Mouse (Mus musculus) hindbrain, embryonic 11.5 days (tissue): ENCODE results near the gene N4bp2. TPM values are rescaled to one million over a fixed set of nuclear protein-coding genes. Genes with fewer than 3 reads are reported as not detected.

Experiments used
- ATAC-seq: fragments of 200-750 bp; cut with Nextera tagmentation; 2 replicates; pipeline ENCODE4 v1.8.0; 2017; ENCODE audit warnings: mild to moderate bottlenecking, moderate TSS enrichment, moderate library complexity; ENCODE audit not compliant: low FRiP score
- DNase-seq: peaks from one replicate; pipeline ENCODE4 v3.0.0-alpha.2; 2015; ENCODE audit warnings: low spot score
- H3K27ac ChIP-seq: fragments of 300-500 bp; sonication (generic); 2 replicates; pipeline ENCODE4 v1.5.1; 2014; ENCODE audit warnings: mild to moderate bottlenecking, low read depth, low read length
- H3K27me3 ChIP-seq: fragments of 300-500 bp; sonication (generic); 2 replicates; pipeline ENCODE4 v1.6.1; 2014; ENCODE audit warnings: mild to moderate bottlenecking, low read length, moderate library complexity, mixed read lengths; ENCODE audit not compliant: control insufficient read depth, insufficient read depth
- H3K36me3 ChIP-seq: fragments of 300-500 bp; sonication (generic); 2 replicates; pipeline ENCODE4 v1.6.1; 2014; ENCODE audit warnings: mild to moderate bottlenecking, low read length, moderate library complexity, mixed read lengths; ENCODE audit not compliant: control insufficient read depth, insufficient read depth
- H3K4me1 ChIP-seq: fragments of 300-500 bp; sonication (generic); replicated peaks from 2 replicates; pipeline ENCODE4 v1.6.1; 2014; ENCODE audit warnings: low read length, mixed read lengths; ENCODE audit not compliant: control insufficient read depth, insufficient read depth
- H3K4me2 ChIP-seq: fragments of 300-500 bp; sonication (generic); replicated peaks from 2 replicates; pipeline ENCODE4 v1.6.1; 2014; ENCODE audit warnings: mild to moderate bottlenecking, low read depth, low read length
- H3K4me3 ChIP-seq: fragments of 300-500 bp; sonication (generic); 2 replicates; pipeline ENCODE4 v1.5.1; 2014; ENCODE audit warnings: low read depth, low read length
- H3K9ac ChIP-seq: fragments of 300-500 bp; sonication (generic); 2 replicates; pipeline ENCODE4 v1.6.1; 2014; ENCODE audit warnings: low read depth, low read length
- H3K9me3 ChIP-seq: fragments of 300-500 bp; sonication (generic); 2 replicates; pipeline ENCODE4 v1.6.1; 2016; ENCODE audit warnings: low read length; ENCODE audit not compliant: control insufficient read depth
- WGBS: fragments of 180-500 bp; shearing (Covaris S2); extraction: QIAGEN DNeasy Blood & Tissue Kit; methylation state at CpG from one replicate; pipeline ENCODE4 v1.1.7; 2014; 5-methylcytosine and 5-hydroxymethylcytosine counted together
- polyA plus RNA-seq: library from polyadenylated mRNA; unstranded; fragments of >200 nt; fragmentation: Nextera tagmentation; extraction: Ambion mirVana; gene quantifications from 2 replicates; pipeline ENCODE4 v1.2.1, GENCODE M21; 2014

The N4bp2 gene
- polyA plus RNA-seq, 1 experiment from 2014 or later: 55.7 TPM

- Histone ChIP-seq H3K4me3 (no peak overlapping the region), H3K9me3 (no peaks in the 10 kb centered on the region), H3K9ac (no peak overlapping the region), H3K27ac (no peak overlapping the region), H3K4me1 (no peaks in the 10 kb centered on the region), H3K36me3 (peaks cover 2% of the 10 kb centered on the region; the same call in 1 of the 2 replicates), H3K27me3 (no peaks in the 10 kb centered on the region), H3K4me2 (no peak overlapping the region)
- 76% methylated on average over 16 of the region's 16 CpGs for WGBS
- ATAC-seq: no peak
- DNase-seq: no peak
Observed at GRCm38 (mm10) chr5:65790604-65791225, 27.4 kb downstream of the N4bp2 start.

DNA sequence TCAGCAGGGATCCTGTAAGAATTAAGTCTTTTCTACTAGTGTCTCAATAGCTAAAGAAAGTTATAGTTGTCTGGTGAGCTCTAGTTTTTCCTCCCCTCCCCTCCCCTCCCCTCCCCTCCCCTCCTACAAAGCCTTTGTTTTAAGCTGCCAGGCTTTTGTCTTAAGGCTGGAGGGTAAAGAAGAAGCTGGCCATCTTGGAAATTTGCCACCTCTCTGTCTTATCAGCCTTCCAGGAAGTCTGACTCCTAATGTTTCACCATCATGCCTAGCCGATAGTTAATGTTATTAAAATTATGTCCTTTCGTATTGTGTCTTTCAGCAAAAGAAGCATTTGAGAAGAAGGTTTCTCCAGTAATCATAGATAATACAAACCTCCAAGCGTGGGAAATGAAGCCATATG is 30.9 kb downstream of the N4bp2 start:
- peaks cover 2% of the 10 kb centered on the region; the same call in 1 of the 2 replicates for H3K36me3 ChIP-seq

DNA sequence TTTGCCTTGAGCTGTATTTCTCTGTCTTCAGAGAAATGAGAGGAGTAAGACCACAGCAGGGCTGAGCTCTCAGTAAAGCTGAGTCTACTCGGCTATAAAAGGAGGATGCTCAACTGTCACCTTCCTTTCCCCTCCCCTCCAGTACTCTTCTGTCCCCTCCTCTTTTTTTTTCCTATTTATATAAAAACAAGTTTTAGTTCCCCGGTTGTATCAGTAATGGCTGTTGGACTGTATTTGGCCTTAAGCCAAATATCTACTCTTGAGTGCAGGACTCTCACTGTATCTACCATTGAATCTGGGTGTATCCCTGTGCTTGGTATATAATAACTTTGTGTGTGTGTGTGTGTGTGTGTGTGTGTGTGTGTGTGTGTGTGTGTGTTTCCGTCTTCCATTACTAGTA is 31.4 kb downstream of the N4bp2 start:
- Histone ChIP-seq H3K27ac (no peak overlapping the region), H3K9me3 (no peaks in the 10 kb centered on the region), H3K4me3 (no peak overlapping the region), H3K9ac (no peak overlapping the region), H3K27me3 (no peaks in the 10 kb centered on the region), H3K4me1 (no peaks in the 10 kb centered on the region), H3K4me2 (no peak overlapping the region), H3K36me3 (peaks cover 2% of the 10 kb centered on the region; the same call in 1 of the 2 replicates)
- DNase-seq (no peak), ATAC-seq (no peak)
- WGBS: 96% methylated on average over 3 of the region's 3 CpGs

More for the DNA sequence above, 30.9 kb downstream of the N4bp2 start:
- Histone ChIP-seq H3K9ac (no peak overlapping the region), H3K27me3 (no peaks in the 10 kb centered on the region), H3K4me1 (no peaks in the 10 kb centered on the region), H3K4me2 (no peak overlapping the region), H3K27ac (no peak overlapping the region), H3K9me3 (no peaks in the 10 kb centered on the region), H3K4me3 (no peak overlapping the region)
- 94% methylated on average over 3 of the region's 3 CpGs for WGBS
- ATAC-seq (no peak), DNase-seq (no peak)

DNA sequence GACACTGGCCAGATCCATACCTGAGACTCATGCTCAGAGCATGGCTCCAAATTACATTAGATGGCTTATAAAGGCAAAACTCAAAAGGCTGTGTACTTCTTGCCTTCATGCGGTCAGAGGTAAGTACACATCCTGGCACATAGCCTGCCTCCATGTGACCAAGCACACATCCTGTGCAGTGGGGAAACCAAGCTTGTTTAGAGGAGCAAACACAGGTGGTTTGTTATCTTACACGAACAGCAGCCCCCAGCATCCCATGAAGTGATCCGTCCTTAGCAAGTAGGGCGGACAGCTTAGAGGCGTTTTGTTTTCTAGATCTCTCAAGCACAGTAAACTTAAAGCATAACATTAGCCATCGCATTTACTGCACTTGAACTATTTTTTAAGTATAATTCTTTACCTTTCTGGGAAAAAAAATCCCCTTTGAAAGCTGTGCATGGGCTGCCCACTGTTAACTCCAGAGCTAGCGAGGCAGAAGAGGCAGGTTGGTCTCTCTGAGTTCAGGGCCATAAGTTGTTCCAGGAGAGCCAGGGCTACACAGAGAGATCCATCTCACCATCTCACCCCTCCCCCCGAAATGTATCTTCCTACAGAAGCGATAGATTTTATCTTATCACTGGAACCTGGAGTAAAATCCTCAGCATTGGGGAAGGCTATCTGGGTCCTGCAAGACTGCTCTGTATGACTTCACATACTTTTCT is 32.1 kb downstream of the N4bp2 start:
- Histone ChIP-seq H3K36me3 (no peaks in the 10 kb centered on the region), H3K9me3 (no peaks in the 10 kb centered on the region), H3K27me3 (no peaks in the 10 kb centered on the region), H3K4me3 (no peak overlapping the region), H3K9ac (no peak overlapping the region), H3K4me1 (no peaks in the 10 kb centered on the region), H3K4me2 (no peak overlapping the region), H3K27ac (no peak overlapping the region)
- 96% methylated on average over 9 of the region's 9 CpGs for WGBS
- no peak for DNase-seq
- ATAC-seq: no peak

DNA sequence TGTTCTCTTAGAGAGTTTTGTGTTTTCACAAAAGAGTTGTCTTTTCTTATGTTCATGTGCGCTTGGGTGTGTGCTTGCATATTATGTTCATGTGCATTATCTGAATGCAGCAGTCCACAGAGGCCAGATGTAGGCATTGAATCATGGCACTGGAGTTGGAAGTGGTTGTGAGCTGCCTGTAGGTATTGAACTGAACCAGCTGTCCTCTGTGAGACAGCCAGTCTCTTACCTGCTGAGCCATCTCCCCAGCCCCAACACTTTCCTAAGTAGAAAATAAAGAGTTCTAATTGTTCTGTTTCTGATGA is 32.6 kb downstream of the N4bp2 start:
- no peaks in the 10 kb centered on the region for H3K36me3 ChIP-seq
- no peak overlapping the region for H3K4me2 ChIP-seq
- no peaks in the 10 kb centered on the region for H3K4me1 ChIP-seq
- DNase-seq (no peak), ATAC-seq (no peak)
- WGBS: 97% methylated on average over 1 of the region's 1 CpGs
- no peak overlapping the region for H3K9ac ChIP-seq
- no peak overlapping the region for H3K27ac ChIP-seq
- H3K4me3 ChIP-seq: no peak overlapping the region
- H3K27me3 ChIP-seq: no peaks in the 10 kb centered on the region
- no peaks in the 10 kb centered on the region for H3K9me3 ChIP-seq

- no peaks in the 10 kb centered on the region for H3K9me3 ChIP-seq
- peak; percentile 39 for DNase-seq
- no peak overlapping the region for H3K4me3 ChIP-seq
- no peak overlapping the region for H3K27ac ChIP-seq
- no peaks in the 10 kb centered on the region for H3K27me3 ChIP-seq
- no peaks in the 10 kb centered on the region for H3K4me1 ChIP-seq
- no peak for ATAC-seq
- WGBS: 76% methylated on average over 5 of the region's 5 CpGs
- H3K4me2 ChIP-seq: no peak overlapping the region
- H3K9ac ChIP-seq: no peak overlapping the region
- H3K36me3 ChIP-seq: 0 out of 2 replicates have a peak, but pooled peaks cover 2% of the 10 kb centered on the region
Observed at GRCm38 (mm10) chr5:65823601-65824133, 60.3 kb downstream of the N4bp2 start.

DNA sequence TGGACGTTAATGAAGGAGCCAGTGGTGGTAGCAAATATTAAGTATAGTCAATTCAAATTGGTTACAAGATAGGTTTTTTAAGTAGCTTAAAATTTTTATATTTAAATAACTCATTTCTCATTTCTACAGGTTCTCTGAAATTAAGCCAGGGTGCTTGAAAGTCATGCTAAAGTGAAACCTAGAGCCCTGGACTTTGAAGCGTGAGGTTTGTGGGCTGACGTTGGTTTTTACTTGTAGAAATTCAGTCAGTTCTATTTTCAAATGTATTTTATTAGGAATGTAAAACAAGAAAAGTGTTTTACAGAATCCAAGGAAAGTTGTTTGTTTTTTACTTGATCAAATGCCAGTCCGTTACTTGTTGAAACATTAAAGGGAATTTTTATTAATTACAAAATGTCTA is 63.2 kb downstream of the N4bp2 start:
- no peak for DNase-seq
- 97% methylated on average over 4 of the region's 4 CpGs for WGBS
- H3K4me1 ChIP-seq: no peaks in the 10 kb centered on the region

DNA sequence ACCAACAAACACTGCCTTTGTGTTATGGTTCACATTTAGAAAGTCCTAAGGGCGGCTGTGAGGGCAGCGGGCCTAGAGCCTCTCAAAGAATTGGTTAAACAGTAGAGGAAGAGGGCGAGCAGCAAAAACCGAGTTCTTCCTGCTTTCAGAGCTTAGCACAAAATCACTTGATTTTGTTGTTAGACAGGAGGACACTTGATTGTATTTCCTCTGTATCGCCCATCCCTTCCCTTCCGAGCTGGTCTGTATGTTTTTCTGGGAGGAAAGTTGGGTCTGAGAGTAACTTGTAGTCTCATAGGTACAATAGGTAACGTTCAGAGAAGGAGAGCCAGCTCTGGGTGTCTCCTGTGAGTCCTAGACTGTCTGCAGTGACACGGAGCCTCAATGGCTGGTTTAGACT is 63.8 kb downstream of the N4bp2 start:
- Histone ChIP-seq H3K4me3 (no peak overlapping the region), H3K4me1 (no peaks in the 10 kb centered on the region), H3K4me2 (no peak overlapping the region), H3K9me3 (no peaks in the 10 kb centered on the region), H3K27ac (no peak overlapping the region), H3K27me3 (no peaks in the 10 kb centered on the region), H3K9ac (no peak overlapping the region), H3K36me3 (0 out of 2 replicates have a peak, but pooled peaks cover 2% of the 10 kb centered on the region)
- WGBS: 91% methylated on average over 8 of the region's 8 CpGs
- DNase-seq: no peak
- ATAC-seq: no peak

More for the DNA sequence above, 63.2 kb downstream of the N4bp2 start:
- Histone ChIP-seq H3K9me3 (no peaks in the 10 kb centered on the region), H3K4me3 (no peak overlapping the region), H3K9ac (no peak overlapping the region), H3K27me3 (no peaks in the 10 kb centered on the region), H3K27ac (no peak overlapping the region), H3K36me3 (0 out of 2 replicates have a peak, but pooled peaks cover 2% of the 10 kb centered on the region), H3K4me2 (no peak overlapping the region)
- ATAC-seq: no peak

- 94% methylated on average over 5 of the region's 5 CpGs for WGBS
- Histone ChIP-seq H3K4me3 (no peak overlapping the region), H3K27me3 (no peaks in the 10 kb centered on the region), H3K4me2 (no peak overlapping the region), H3K9me3 (no peaks in the 10 kb centered on the region), H3K27ac (no peak overlapping the region), H3K36me3 (no peaks in the 10 kb centered on the region), H3K9ac (no peak overlapping the region), H3K4me1 (no peaks in the 10 kb centered on the region)
- no peak for DNase-seq
- no peak for ATAC-seq
Observed at GRCm38 (mm10) chr5:65828261-65828660, 64.9 kb downstream of the N4bp2 start.
